Mouse (Mus musculus) kidney, adult 9 months (tissue): Measurements from ENCODE around the gene Syne2.

Source experiments
- DNase-seq: peaks from one replicate; pipeline ENCODE4 v3.0.0; 2022

The Syne2 gene

DNA sequence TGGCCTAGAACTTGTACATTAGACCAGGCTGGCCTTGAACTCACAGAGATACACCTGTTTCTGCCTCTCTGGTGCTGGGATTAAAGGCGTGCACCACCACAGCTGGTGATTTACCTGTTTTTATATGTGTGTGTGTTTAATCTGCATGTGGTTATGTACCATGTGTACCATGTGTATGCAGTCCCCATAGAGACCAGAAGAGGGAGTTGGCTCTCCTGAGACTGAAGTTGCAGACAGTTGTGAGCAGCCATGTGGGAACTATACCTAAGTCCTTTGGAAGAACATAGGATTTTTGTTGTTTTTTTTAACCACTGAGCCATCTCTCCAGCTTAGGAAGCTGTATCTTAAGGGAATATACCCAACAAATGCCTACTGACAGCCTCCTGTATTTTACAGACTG, 134.1 kb downstream of the Syne2 start:
- DNase-seq = peak; percentile 14

- no peak for DNase-seq
Measured at GRCm38 (mm10) chr12:75966441-75967195, 148.7 kb downstream of the Syne2 start.

- DNase-seq = peak; percentile 86
Measured at GRCm38 (mm10) chr12:75979079-75979478, 161.1 kb downstream of the Syne2 start.

GRCm38 (mm10) chr12:75983336-75983735, 165.4 kb downstream of the Syne2 start:
- DNase-seq = no peak

GRCm38 (mm10) chr12:75992226-75992858, 174.4 kb downstream of the Syne2 start:
- no peak for DNase-seq

GRCm38 (mm10) chr12:75992946-75993345, 175.0 kb downstream of the Syne2 start:
- peak; percentile 62 for DNase-seq

DNA sequence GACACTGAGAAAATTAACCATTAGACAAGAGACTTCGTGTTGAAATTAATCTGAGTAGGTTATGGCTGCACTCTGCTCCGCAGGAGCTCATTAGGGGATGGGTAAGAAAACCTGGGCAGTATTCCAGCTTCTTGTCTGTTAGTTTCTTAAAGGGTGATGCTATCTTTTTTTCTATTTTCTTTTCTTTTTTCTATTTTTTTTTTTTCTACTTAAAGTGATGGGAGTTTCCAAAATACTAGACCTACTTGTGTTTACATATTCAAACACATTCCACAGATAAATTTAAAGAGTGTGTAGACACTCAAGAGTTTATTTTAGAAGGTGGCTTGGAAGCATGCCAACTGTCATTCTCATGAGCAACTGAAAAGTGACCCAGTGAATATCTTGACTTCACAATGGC, 177.2 kb downstream of the Syne2 start:
- peak; percentile 82 for DNase-seq

- peak; percentile 81 for DNase-seq
Measured at GRCm38 (mm10) chr12:75997547-75997946, 179.6 kb downstream of the Syne2 start.

DNA sequence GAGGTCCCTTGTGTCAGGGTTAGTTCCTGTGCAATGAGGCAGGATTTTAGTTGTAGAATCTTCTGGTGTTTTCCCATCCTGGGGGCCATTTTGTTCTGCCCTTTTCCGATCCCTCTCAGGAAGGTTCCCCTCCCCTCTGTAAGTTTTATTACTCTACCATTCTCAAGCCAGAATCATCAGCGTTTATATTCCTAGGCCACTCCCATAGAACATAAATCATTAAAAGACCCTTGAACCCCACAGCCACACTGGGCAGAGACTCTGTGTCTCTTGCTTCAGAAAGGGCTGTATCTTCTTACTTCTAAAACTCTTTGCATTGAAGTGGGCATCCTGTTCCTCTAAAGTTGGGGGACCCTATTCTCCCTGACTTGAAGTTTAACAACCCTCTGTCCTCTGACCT, 180.5 kb downstream of the Syne2 start:
- DNase-seq = no peak

GRCm38 (mm10) chr12:76004697-76005249, 186.8 kb downstream of the Syne2 start:
- DNase-seq = peak; percentile 44

- DNase-seq = no peak
Measured at GRCm38 (mm10) chr12:76008991-76009390, 191.1 kb downstream of the Syne2 start.

DNA sequence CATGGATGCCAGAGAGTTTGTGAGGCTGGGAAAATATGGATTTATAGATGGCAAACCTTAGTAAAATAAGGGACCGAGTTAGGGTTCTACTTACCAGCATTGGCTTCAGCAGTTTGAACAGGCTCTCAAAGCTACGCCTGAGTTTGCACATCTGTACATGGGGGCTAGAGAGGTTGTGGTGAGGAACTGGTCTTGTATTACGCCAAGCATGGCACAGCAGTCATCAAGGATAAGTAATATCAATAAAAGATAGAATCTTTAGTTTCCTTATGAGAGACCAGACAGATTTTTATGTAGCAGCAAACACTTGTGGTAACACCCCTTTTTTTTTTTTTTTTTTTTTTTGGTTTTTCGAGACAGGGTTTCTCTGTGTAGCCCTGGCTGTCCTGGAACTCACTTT, 194.9 kb downstream of the Syne2 start:
- DNase-seq = no peak

GRCm38 (mm10) chr12:76013480-76013879, 195.5 kb downstream of the Syne2 start:
- DNase-seq = no peak

- no peak for DNase-seq
Measured at GRCm38 (mm10) chr12:76015026-76015425, 197.1 kb downstream of the Syne2 start.

DNA sequence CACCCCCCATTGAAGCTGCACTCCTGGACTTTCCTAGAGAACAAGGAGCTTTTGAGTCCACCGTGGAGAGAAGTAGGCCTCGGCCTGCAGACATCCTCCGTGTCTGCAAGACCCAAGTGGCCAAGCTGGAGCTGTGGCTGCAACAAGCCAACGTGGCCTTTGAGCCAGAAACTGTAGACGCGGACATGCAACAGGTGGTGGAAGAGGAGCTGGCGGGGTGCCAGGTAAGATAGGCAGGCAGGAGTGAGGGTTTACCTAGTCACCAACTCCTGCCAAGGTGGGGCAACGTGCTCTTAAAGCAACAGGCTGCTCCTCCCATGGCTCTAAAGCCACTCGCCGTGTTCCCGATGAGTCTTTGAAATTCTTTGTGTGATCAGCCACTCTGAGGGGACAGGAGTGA, 197.6 kb downstream of the Syne2 start:
- DNase-seq = peak; percentile 50

DNA sequence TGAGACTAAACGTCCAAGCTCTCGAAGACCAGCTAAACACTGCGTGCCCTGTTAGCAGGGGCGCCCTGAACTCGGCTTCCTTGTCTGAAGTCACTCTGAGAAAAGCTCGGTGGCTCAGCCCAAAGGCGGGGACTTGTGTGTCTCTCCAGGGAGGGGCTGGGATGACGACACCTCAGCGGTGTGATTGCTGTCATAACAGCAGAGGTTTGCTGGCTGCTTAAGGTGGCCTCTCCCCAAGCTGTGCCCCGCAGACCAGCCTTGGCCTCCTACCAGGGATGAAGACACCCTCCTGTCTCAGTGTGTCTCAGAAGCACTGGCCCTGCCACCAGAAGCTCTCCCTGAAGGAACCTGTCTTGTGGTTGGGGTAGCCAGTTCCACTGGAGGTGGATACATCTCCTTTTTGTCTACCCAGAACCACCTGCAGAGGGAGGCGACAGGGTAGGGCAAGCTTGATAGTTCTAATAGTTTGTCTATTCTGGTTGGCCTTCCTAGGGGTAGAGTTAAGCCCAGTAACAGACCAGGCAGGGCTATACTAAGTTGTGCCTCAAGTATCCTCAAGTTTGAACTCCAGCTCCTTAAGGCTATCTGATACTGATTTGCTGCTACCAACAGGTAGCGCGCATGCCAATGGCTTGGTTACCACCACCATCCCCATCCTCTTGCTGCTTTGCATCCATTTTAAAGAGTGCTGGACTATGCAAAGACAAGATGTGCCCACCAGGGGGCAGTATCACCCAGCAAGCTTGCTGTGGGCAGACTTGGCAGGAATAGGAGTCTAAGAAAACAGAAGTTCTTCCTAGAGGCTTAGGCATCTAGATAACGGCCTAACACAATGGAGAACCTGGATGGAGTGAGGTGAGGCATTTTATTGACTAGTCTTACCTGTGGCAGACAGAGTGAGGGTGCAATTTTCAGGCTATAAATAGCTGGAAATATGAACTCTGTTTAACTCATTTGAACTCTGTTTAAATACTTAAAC, 198.5 kb downstream of the Syne2 start:
- DNase-seq = peak; percentile 66

- DNase-seq = no peak
Measured at GRCm38 (mm10) chr12:76018640-76019039, 200.7 kb downstream of the Syne2 start.

DNA sequence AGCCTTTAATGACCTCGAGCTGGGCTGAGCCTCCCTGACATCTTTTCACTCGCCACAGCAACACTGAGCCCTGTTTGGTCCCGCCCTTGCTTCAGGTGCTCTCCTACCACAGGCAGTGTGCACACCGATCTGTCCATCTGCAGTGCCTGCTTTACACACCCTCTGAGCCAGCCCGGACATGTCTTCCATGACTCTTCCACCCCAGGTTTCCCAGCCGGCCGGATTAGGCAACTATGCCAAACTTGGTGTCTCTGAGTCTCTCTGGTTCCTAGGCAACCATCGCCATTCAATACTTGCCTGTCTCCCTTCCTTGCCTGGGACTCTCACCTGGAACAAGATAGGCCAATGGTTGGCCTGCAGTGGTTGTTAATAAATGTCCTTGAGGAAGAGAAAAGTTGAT, 224.4 kb downstream of the Syne2 start:
- no peak for DNase-seq

DNA sequence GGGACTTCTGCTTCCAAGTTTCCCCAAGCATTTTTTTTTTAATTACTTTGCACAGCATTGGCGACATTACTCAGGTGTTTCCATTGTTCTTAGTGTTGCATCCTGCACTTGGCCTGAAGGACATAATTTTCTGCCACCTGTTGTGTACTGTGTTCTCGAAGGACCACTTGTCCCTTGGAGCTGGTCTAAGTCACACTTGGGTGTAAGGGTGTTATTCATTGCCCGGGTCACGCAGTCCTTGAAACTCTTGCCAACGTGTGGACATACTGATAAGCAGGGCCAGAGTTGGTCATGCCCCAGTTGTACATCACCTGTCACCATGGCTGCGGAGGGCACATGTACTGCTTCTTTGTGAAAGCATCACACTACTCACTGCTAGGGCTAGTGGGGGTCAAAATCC, 228.6 kb downstream of the Syne2 start:
- DNase-seq = no peak

DNA sequence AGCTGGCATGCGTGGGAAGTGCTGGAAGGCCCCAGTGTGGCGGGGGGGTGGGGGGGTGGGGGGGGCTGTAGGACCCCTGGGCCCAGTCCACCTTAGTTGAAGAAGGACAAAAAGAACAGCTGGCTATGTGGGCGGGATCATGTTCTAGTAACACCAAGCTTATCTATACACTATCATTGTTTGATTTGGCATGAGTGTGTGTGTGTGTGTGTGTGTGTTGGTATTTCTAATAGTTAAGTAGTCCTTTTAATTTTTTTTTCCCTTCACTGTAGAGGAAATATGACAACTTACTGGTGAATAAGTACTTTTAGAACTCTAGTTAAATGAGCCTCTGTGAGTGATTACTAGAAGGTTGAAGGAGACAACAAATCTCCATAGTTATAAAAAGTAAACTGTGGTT, 230.0 kb downstream of the Syne2 start:
- DNase-seq = no peak

GRCm38 (mm10) chr12:76048672-76049071, 230.7 kb downstream of the Syne2 start:
- DNase-seq = no peak

- DNase-seq = no peak
Measured at GRCm38 (mm10) chr12:76049343-76049742, 231.4 kb downstream of the Syne2 start.

GRCm38 (mm10) chr12:76051879-76052278, 233.9 kb downstream of the Syne2 start:
- DNase-seq = no peak
